40 mouse cellular contexts compared by ENCODE assay signal in the genomic region with DNA sequence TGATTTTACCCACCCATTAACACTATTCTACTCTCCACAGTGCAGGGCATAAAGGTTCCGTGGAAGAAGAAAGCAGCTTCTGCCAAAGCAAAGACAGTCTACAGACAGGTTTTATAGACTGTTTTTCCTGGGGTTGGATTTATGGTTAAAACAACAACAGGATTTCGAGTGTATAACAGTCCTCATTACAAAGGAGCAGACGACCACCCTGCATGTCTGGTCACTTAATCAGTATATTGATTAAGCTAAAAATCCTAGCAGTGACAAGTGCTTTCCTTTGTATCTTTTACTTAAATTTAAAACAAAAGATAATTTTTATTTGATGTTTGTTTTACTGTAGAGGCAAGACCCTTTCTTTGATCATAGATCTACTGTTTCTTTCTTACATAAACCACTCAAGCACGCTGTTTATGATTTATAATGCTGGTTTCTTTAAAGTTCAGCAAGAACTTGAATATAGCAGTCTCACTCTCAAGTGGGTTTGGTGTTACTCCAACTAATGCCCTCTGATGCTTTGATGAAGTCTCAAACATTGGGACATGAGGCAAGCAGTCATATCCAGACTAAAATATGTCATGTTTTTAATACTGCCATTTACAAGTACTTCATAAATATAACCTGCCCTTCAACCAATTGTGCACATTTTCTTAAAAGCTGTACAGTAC. TPM values are rescaled to one million over a fixed set of nuclear protein-coding genes. Genes with fewer than 3 reads are reported as not detected.
"Had no signal": no experiment of that assay in that cellular context is flagged by ENCODE, and none has a peak within 500 bp of the region (broad histone marks: within the 10 kb centered on the region; RNA-seq: fewer than 3 reads in every experiment).

No protein-coding gene starts in this region.

- H3K9me3 ChIP-seq: heart, embryonic 10.5 days; heart, embryonic 12.5 days; heart, embryonic 13.5 days; heart, embryonic 15.5 days; hindbrain, embryonic 10.5 days; hindbrain, embryonic 12.5 days; hindbrain, embryonic 13.5 days; hindbrain, embryonic 15.5 days; intestine, embryonic 15.5 days; kidney, embryonic 15.5 days had no signal

- H3K4me3 ChIP-seq: heart, embryonic 10.5 days; heart, embryonic 12.5 days; heart, embryonic 13.5 days; heart, embryonic 15.5 days; hindbrain, embryonic 10.5 days; hindbrain, embryonic 12.5 days; hindbrain, embryonic 13.5 days; hindbrain, embryonic 15.5 days; intestine, embryonic 15.5 days; kidney, embryonic 15.5 days; layer of hippocampus, adult 2 months had no signal

- H3K4me1 ChIP-seq: heart, embryonic 10.5 days; heart, embryonic 12.5 days; heart, embryonic 15.5 days; hindbrain, embryonic 10.5 days; hindbrain, embryonic 12.5 days; hindbrain, embryonic 13.5 days; hindbrain, embryonic 15.5 days; intestine, embryonic 15.5 days; kidney, embryonic 15.5 days had no signal

- DNase-seq: heart, postnatal 10 days; heart, postnatal 14 days; heart, postnatal 36 days; heart, postnatal 4 days; kidney, adult 11 months; kidney, adult 18-20 months; kidney, adult 2 months; kidney, adult 8-10 months; kidney, adult 9 months; kidney, postnatal 10 days; kidney, postnatal 14 days; kidney, postnatal 25 days; kidney, postnatal 36 days; kidney, postnatal 4 days; layer of hippocampus, adult 9-11 months; layer of hippocampus, postnatal 36 days had no signal

- H3K4me2 ChIP-seq: heart, embryonic 11.5 days; heart, embryonic 12.5 days; heart, embryonic 13.5 days; heart, embryonic 15.5 days; hindbrain, embryonic 12.5 days; hindbrain, embryonic 13.5 days; hindbrain, embryonic 14.5 days; hindbrain, embryonic 15.5 days; intestine, embryonic 15.5 days; kidney, embryonic 15.5 days had no signal

- H3K27me3 ChIP-seq: heart, embryonic 12.5 days; heart, embryonic 13.5 days; heart, embryonic 15.5 days; hindbrain, embryonic 12.5 days; hindbrain, embryonic 13.5 days; hindbrain, embryonic 15.5 days; intestine, embryonic 15.5 days had no signal

- ATAC-seq: hindbrain, embryonic 16.5 days; hindbrain, postnatal 0 days; inflammation-experienced regulatory T-cells, adult 6 months; intestine, embryonic 15.5 days; intestine, embryonic 16.5 days; intestine, postnatal 0 days had no signal

- H3K27ac ChIP-seq: heart, embryonic 10.5 days; heart, embryonic 13.5 days; heart, embryonic 15.5 days; hindbrain, embryonic 10.5 days; hindbrain, embryonic 12.5 days; hindbrain, embryonic 13.5 days; hindbrain, embryonic 14.5 days; hindbrain, embryonic 15.5 days; hindbrain, postnatal 0 days; intestine, embryonic 15.5 days; kidney, embryonic 15.5 days; kidney, postnatal 0 days; layer of hippocampus, adult 2 months had no signal

- H3K36me3 ChIP-seq: heart, embryonic 10.5 days; heart, embryonic 12.5 days; heart, embryonic 13.5 days; heart, embryonic 15.5 days; hindbrain, embryonic 10.5 days; hindbrain, embryonic 12.5 days; hindbrain, embryonic 13.5 days; hindbrain, embryonic 15.5 days; intestine, embryonic 15.5 days; kidney, embryonic 15.5 days had no signal

- H3K9ac ChIP-seq: heart, embryonic 12.5 days; heart, embryonic 13.5 days; heart, embryonic 15.5 days; hindbrain, embryonic 12.5 days; hindbrain, embryonic 13.5 days; hindbrain, embryonic 14.5 days; hindbrain, embryonic 15.5 days; intestine, embryonic 15.5 days; kidney, embryonic 15.5 days had no signal

RNA-seq across cellular contexts. Expression of gene Smpx, which starts 10.0 kb away (rescaled TPM):
- total RNA-seq: hematopoietic stem cell, adult 5-6 weeks; hindbrain, postnatal 0 days; layer of hippocampus, adult 18-20 months; layer of hippocampus, adult 2 months; layer of hippocampus, postnatal 10 days; layer of hippocampus, postnatal 25 days; layer of hippocampus, postnatal 36 days had no signal
- polyA plus RNA-seq: hindbrain, embryonic 10.5 days; hindbrain, embryonic 11.5 days; hindbrain, embryonic 14.5 days; hindbrain, embryonic 16.5 days; inflammation-experienced regulatory T-cells, adult 6 months had no signal
